Mouse (Mus musculus): ENCODE measurements around the gene Gm16223. TPM values are rescaled to one million over a fixed set of nuclear protein-coding genes. Genes with fewer than 3 reads are reported as not detected.

Gene Gm16223
- polyA plus RNA-seq, 1 experiment from 2014 or later: not detected

- no peak overlapping the region for H3K4me3 ChIP-seq (ENCODE audit: low read depth, low read length)
- H3K9ac ChIP-seq (ENCODE audit: low read length): no peak overlapping the region
- H3K9me3 ChIP-seq (ENCODE audit: control insufficient read depth, low read length): no peaks in the 10 kb centered on the region
- no peak overlapping the region for H3K27ac ChIP-seq (ENCODE audit: low read depth)
- ATAC-seq (replicated peaks; ENCODE audit: low FRiP score, low TSS enrichment, low read depth) (no peak), DNase-seq (ENCODE audit: low spot score) (no peak)
- 80% methylated on average over 3 of the region's 3 CpGs for WGBS
- no peaks in the 10 kb centered on the region for H3K27me3 ChIP-seq (replicated peaks; ENCODE audit: control insufficient read depth, insufficient read depth, low read length)
- no peak overlapping the region for H3K4me2 ChIP-seq (ENCODE audit: low read length)
- no peaks in the 10 kb centered on the region for H3K4me1 ChIP-seq (replicated peaks; ENCODE audit: control insufficient read depth, insufficient read depth, low read length)
- H3K36me3 ChIP-seq (ENCODE audit: control insufficient read depth, insufficient read depth, low read length): no peaks in the 10 kb centered on the region
Measured at GRCm38 (mm10) chr5:42198493-42198892, 130.7 kb downstream of the Gm16223 start.

- DNase-seq (ENCODE audit: low spot score) (no peak), ATAC-seq (replicated peaks; ENCODE audit: low FRiP score, low TSS enrichment, low read depth) (no peak)
- WGBS: 95% methylated on average over 3 of the region's 3 CpGs
- Histone ChIP-seq H3K9ac (ENCODE audit: low read length) (no peak overlapping the region), H3K9me3 (ENCODE audit: control insufficient read depth, low read length) (no peaks in the 10 kb centered on the region), H3K4me3 (ENCODE audit: low read depth, low read length) (no peak overlapping the region), H3K27ac (ENCODE audit: low read depth) (no peak overlapping the region), H3K36me3 (ENCODE audit: control insufficient read depth, insufficient read depth, low read length) (no peaks in the 10 kb centered on the region), H3K4me1 (replicated peaks; ENCODE audit: control insufficient read depth, insufficient read depth, low read length) (no peaks in the 10 kb centered on the region), H3K4me2 (ENCODE audit: low read length) (no peak overlapping the region), H3K27me3 (replicated peaks; ENCODE audit: control insufficient read depth, insufficient read depth, low read length) (no peaks in the 10 kb centered on the region)
Measured at GRCm38 (mm10) chr5:42207456-42208122, 139.8 kb downstream of the Gm16223 start.

GRCm38 (mm10) chr5:42211554-42212338, 144.0 kb downstream of the Gm16223 start:
- Histone ChIP-seq H3K27me3 (replicated peaks; ENCODE audit: control insufficient read depth, insufficient read depth, low read length) (no peaks in the 10 kb centered on the region), H3K9ac (ENCODE audit: low read length) (no peak overlapping the region), H3K4me3 (ENCODE audit: low read depth, low read length) (no peak overlapping the region), H3K27ac (ENCODE audit: low read depth) (no peak overlapping the region), H3K4me1 (replicated peaks; ENCODE audit: control insufficient read depth, insufficient read depth, low read length) (no peaks in the 10 kb centered on the region), H3K4me2 (ENCODE audit: low read length) (no peak overlapping the region), H3K36me3 (ENCODE audit: control insufficient read depth, insufficient read depth, low read length) (no peaks in the 10 kb centered on the region), H3K9me3 (ENCODE audit: control insufficient read depth, low read length) (no peaks in the 10 kb centered on the region)
- 63% methylated on average over 4 of the region's 4 CpGs for WGBS
- DNase-seq (ENCODE audit: low spot score) (no peak), ATAC-seq (replicated peaks; ENCODE audit: low FRiP score, low TSS enrichment, low read depth) (no peak)

DNA sequence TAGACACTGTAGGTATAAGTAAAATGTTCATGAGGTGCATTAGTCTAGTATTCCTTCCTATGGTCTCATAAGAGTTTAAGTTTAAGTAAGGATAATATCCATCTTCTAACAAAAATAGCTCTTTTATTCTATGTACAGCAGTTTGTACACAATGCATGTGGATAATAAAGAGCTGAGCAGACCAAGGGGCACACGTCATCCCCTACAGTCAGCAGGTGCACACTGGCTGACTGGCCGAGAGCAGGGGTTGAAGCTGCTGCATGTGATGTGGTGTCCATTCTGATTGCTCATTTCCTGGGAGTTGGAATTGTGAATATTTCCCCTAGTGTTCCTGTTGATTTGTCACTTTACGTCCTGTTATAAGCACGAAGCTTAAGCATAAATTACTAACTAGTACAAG, 144.6 kb downstream of the Gm16223 start:
- no peak overlapping the region for H3K4me2 ChIP-seq (ENCODE audit: low read length)
- no peaks in the 10 kb centered on the region for H3K36me3 ChIP-seq (ENCODE audit: control insufficient read depth, insufficient read depth, low read length)
- 90% methylated on average over 4 of the region's 4 CpGs for WGBS
- ATAC-seq (replicated peaks; ENCODE audit: low FRiP score, low TSS enrichment, low read depth): no peak
- DNase-seq (ENCODE audit: low spot score): no peak
- H3K27ac ChIP-seq (ENCODE audit: low read depth): no peak overlapping the region
- H3K9ac ChIP-seq (ENCODE audit: low read length): no peak overlapping the region
- H3K27me3 ChIP-seq (replicated peaks; ENCODE audit: control insufficient read depth, insufficient read depth, low read length): no peaks in the 10 kb centered on the region
- no peak overlapping the region for H3K4me3 ChIP-seq (ENCODE audit: low read depth, low read length)
- H3K9me3 ChIP-seq (ENCODE audit: control insufficient read depth, low read length): no peaks in the 10 kb centered on the region
- H3K4me1 ChIP-seq (replicated peaks; ENCODE audit: control insufficient read depth, insufficient read depth, low read length): no peaks in the 10 kb centered on the region

DNA sequence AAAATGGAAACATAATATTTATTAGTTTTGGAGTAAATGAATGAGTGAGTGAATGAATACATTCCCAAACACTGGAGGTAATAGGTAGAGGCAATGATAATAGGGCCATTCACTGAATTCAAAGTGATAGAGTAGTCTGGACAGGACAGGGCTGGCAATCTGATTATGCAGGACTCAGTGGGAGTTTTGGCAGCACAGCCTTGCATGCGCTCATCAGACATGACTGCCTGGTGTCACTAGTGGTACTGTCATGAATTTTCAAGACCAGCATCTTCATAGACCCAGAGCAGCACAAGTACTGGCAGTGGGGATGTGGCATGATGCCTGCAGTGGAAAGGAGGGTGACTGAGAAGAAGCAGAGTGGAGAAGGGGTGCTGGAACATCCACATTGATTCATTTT, 157.1 kb downstream of the Gm16223 start:
- Histone ChIP-seq H3K36me3 (ENCODE audit: control insufficient read depth, insufficient read depth, low read length) (no peaks in the 10 kb centered on the region), H3K4me3 (ENCODE audit: low read depth, low read length) (no peak overlapping the region), H3K4me1 (replicated peaks; ENCODE audit: control insufficient read depth, insufficient read depth, low read length) (no peaks in the 10 kb centered on the region), H3K27me3 (replicated peaks; ENCODE audit: control insufficient read depth, insufficient read depth, low read length) (no peaks in the 10 kb centered on the region), H3K9me3 (ENCODE audit: control insufficient read depth, low read length) (no peaks in the 10 kb centered on the region), H3K9ac (ENCODE audit: low read length) (no peak overlapping the region), H3K27ac (ENCODE audit: low read depth) (no peak overlapping the region), H3K4me2 (ENCODE audit: low read length) (no peak overlapping the region)
- WGBS: 75% methylated on average over 1 of the region's 1 CpGs
- ATAC-seq (replicated peaks; ENCODE audit: low FRiP score, low TSS enrichment, low read depth): no peak
- DNase-seq (ENCODE audit: low spot score): no peak

DNA sequence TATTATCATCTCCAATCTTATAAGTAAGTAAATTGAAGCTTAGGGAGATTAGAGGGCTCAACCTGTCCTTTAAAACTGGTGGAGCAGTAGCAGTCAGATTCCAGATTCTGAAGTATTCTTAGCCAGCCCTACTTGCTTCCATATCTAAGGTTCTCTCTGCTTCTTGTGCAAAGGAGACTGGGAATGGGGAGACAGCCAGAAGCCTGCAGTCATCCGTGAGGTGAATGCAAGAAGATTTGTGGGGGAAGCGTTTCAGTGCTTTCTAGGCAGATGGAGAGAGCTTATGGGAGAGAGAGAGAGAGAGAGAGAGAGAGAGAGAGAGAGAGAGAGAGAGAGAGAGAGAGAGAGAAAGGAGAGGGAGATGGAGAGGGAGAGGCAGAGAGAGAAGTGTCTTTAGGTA, 160.9 kb downstream of the Gm16223 start:
- Histone ChIP-seq H3K9ac (ENCODE audit: low read length) (no peak overlapping the region), H3K4me3 (ENCODE audit: low read depth, low read length) (no peak overlapping the region), H3K27me3 (replicated peaks; ENCODE audit: control insufficient read depth, insufficient read depth, low read length) (no peaks in the 10 kb centered on the region), H3K9me3 (ENCODE audit: control insufficient read depth, low read length) (no peaks in the 10 kb centered on the region), H3K27ac (ENCODE audit: low read depth) (no peak overlapping the region), H3K4me2 (ENCODE audit: low read length) (no peak overlapping the region), H3K4me1 (replicated peaks; ENCODE audit: control insufficient read depth, insufficient read depth, low read length) (no peaks in the 10 kb centered on the region), H3K36me3 (ENCODE audit: control insufficient read depth, insufficient read depth, low read length) (no peaks in the 10 kb centered on the region)
- 47% methylated on average over 2 of the region's 2 CpGs for WGBS
- no peak for DNase-seq (ENCODE audit: low spot score)
- no peak for ATAC-seq (replicated peaks; ENCODE audit: low FRiP score, low TSS enrichment, low read depth)

- ATAC-seq (replicated peaks; ENCODE audit: low FRiP score, low TSS enrichment, low read depth) (no peak), DNase-seq (ENCODE audit: low spot score) (no peak)
- H3K4me3 ChIP-seq (ENCODE audit: low read depth, low read length): no peak overlapping the region
- no peaks in the 10 kb centered on the region for H3K27me3 ChIP-seq (replicated peaks; ENCODE audit: control insufficient read depth, insufficient read depth, low read length)
- H3K9me3 ChIP-seq (ENCODE audit: control insufficient read depth, low read length): no peaks in the 10 kb centered on the region
- H3K9ac ChIP-seq (ENCODE audit: low read length): no peak overlapping the region
- 81% methylated on average over 5 of the region's 5 CpGs for WGBS
- H3K4me1 ChIP-seq (replicated peaks; ENCODE audit: control insufficient read depth, insufficient read depth, low read length): no peaks in the 10 kb centered on the region; the same call in 1 of the 2 replicates
- H3K36me3 ChIP-seq (ENCODE audit: control insufficient read depth, insufficient read depth, low read length): no peaks in the 10 kb centered on the region
- H3K4me2 ChIP-seq (ENCODE audit: low read length): no peak overlapping the region
- H3K27ac ChIP-seq (ENCODE audit: low read depth): no peak overlapping the region
Measured at GRCm38 (mm10) chr5:42239291-42239690, 171.5 kb downstream of the Gm16223 start.

- Histone ChIP-seq H3K27ac (ENCODE audit: low read depth) (no peak overlapping the region), H3K9ac (ENCODE audit: low read length) (no peak overlapping the region), H3K4me1 (replicated peaks; ENCODE audit: control insufficient read depth, insufficient read depth, low read length) (no peaks in the 10 kb centered on the region; the same call in 1 of the 2 replicates), H3K27me3 (replicated peaks; ENCODE audit: control insufficient read depth, insufficient read depth, low read length) (no peaks in the 10 kb centered on the region), H3K9me3 (ENCODE audit: control insufficient read depth, low read length) (no peaks in the 10 kb centered on the region), H3K4me3 (ENCODE audit: low read depth, low read length) (no peak overlapping the region), H3K4me2 (ENCODE audit: low read length) (no peak overlapping the region), H3K36me3 (ENCODE audit: control insufficient read depth, insufficient read depth, low read length) (no peaks in the 10 kb centered on the region)
- ATAC-seq (replicated peaks; ENCODE audit: low FRiP score, low TSS enrichment, low read depth) (no peak), DNase-seq (ENCODE audit: low spot score) (no peak)
Measured at GRCm38 (mm10) chr5:42239806-42240205, 172.0 kb downstream of the Gm16223 start.

- no peaks in the 10 kb centered on the region for H3K36me3 ChIP-seq (ENCODE audit: control insufficient read depth, insufficient read depth, low read length)
- H3K9ac ChIP-seq (ENCODE audit: low read length): no peak overlapping the region
- WGBS: 88% methylated on average over 3 of the region's 3 CpGs
Measured at GRCm38 (mm10) chr5:42250376-42250775, 182.6 kb downstream of the Gm16223 start.

More at GRCm38 (mm10) chr5:42250376-42250775, 182.6 kb downstream of the Gm16223 start:
- no peak overlapping the region for H3K4me2 ChIP-seq (ENCODE audit: low read length)
- no peaks in the 10 kb centered on the region for H3K9me3 ChIP-seq (ENCODE audit: control insufficient read depth, low read length)
- ATAC-seq (replicated peaks; ENCODE audit: low FRiP score, low TSS enrichment, low read depth): no peak
- no peaks in the 10 kb centered on the region for H3K4me1 ChIP-seq (replicated peaks; ENCODE audit: control insufficient read depth, insufficient read depth, low read length)
- H3K27me3 ChIP-seq (replicated peaks; ENCODE audit: control insufficient read depth, insufficient read depth, low read length): no peaks in the 10 kb centered on the region
- no peak overlapping the region for H3K27ac ChIP-seq (ENCODE audit: low read depth)
- no peak overlapping the region for H3K4me3 ChIP-seq (ENCODE audit: low read depth, low read length)
- DNase-seq (ENCODE audit: low spot score): no peak
